Mouse (Mus musculus) myocyte (in vitro differentiated cells): ENCODE results near the gene Sema3b.

ENCODE experiments used
- CEBPB ChIP-seq: IDR thresholded peaks from 2 replicates; pipeline ENCODE4 v1.6.1; 2011; ENCODE audit warnings: mild to moderate bottlenecking, moderate library complexity; ENCODE audit not compliant: poor library complexity, insufficient read depth, severe bottlenecking
- E2F4 ChIP-seq: IDR thresholded peaks from one replicate; pipeline ENCODE4 v1.6.1; 2011; ENCODE audit warnings: mild to moderate bottlenecking, control low read depth, moderate library complexity; ENCODE audit not compliant: insufficient read depth
- POLR2A ChIP-seq: IDR thresholded peaks from one replicate; pipeline ENCODE4 v1.6.1; 2011; ENCODE audit warnings: low read depth, mild to moderate bottlenecking, control low read depth, moderate library complexity; ENCODE audit not compliant: insufficient read length
- POLR2AphosphoS2 ChIP-seq: IDR thresholded peaks from one replicate; pipeline ENCODE4 v1.6.1; 2011; ENCODE audit warnings: low read depth, control low read depth; ENCODE audit not compliant: insufficient read length
- REST ChIP-seq: IDR thresholded peaks from one replicate; pipeline ENCODE4 v1.6.1; 2011; ENCODE audit warnings: mild to moderate bottlenecking, control low read depth, moderate library complexity; ENCODE audit not compliant: insufficient read depth, insufficient read length
- SRF ChIP-seq: IDR thresholded peaks from one replicate; pipeline ENCODE4 v1.6.1; 2011; ENCODE audit warnings: low read depth; ENCODE audit not compliant: control insufficient read depth, insufficient read length
- TCF3 ChIP-seq: IDR thresholded peaks from one replicate; pipeline ENCODE4 v1.6.1; 2011; ENCODE audit warnings: low read depth, control low read depth; ENCODE audit not compliant: insufficient read length
- USF1 ChIP-seq: IDR thresholded peaks from one replicate; pipeline ENCODE4 v1.6.1; 2011; ENCODE audit warnings: low read depth, mild to moderate bottlenecking, control low read depth, moderate library complexity

DNA sequence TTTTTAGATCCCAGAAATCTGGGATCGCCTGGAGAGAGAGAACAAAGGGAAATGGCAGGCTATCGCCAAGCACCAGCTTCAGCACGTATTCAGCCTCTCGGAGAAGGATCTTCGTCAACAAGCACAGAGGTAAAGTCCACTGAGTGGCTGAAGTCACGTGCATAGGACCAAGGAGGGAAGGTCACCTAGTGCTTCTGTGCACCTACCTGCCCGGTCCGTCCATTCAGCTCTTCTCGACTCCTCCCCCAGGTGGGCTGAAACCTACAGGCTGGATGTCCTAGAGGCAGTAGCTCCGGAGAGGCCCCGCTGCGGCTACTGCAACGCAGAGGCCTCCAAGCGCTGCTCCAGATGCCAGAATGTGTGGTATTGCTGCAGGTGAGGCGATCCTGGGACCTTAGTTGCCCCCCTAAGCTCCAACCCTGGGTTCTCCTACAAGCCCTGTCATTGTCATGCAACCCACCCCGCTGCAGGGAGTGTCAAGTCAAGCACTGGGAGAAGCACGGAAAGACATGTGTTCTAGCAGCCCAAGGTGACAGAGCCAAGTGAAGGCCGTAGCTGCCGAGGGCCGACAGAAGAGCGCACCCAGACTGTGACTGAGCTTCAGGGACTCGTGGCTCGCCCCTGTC lies 58.4 kb downstream of the Sema3b start:
- TF ChIP-seq POLR2AphosphoS2 (no peak), POLR2A (no peak), REST (no peak), TCF3 (no peak), E2F4 (no peak), SRF (no peak), USF1 (no peak), CEBPB (no peak)
